In the genomic region with DNA sequence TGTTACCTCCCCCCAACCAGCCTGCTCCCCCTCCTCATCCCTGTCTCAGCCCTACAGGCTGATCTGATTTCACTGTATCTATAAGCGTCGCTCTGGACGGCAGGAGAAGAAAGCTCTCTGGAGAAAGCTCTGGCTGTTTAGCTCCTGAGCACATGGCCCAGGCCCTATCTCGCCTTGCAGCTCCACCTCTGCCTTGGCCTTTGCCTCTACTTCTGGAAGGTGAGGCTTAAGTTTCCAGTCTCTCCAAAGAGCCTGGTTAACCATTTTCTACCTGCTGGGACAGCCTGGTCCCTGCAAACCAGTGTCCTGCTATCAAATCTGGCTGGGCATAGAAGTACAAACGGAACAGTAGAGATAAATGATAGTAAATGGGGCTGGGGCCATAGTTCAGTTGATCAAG, we compare ENCODE assay signal across 33 mouse cellular contexts. TPM values are rescaled to one million over a fixed set of nuclear protein-coding genes. Genes with fewer than 3 reads are reported as not detected.
DNase-seq lines count a peak whose midpoint lies in the region; ATAC-seq and TF ChIP-seq lines count a peak whose summit lies in the region.
"Had no signal": no experiment of that assay in that cellular context is flagged by ENCODE, and none has a peak within 500 bp of the region (broad histone marks: within the 10 kb centered on the region; RNA-seq: fewer than 3 reads in every experiment).

No protein-coding gene starts in this region.

- no peaks in the 10 kb centered on the region for H3K9me3 ChIP-seq in embryonic facial prominence, embryonic 11.5 days (replicated peaks; ENCODE audit: control insufficient read depth, low read length)
- H3K9me3 ChIP-seq in embryonic facial prominence, embryonic 10.5 days: no peaks in the 10 kb centered on the region
- H3K9me3 ChIP-seq in lung, embryonic 14.5 days (ENCODE audit: low read depth, low read length): no peaks in the 10 kb centered on the region
- no peaks in the 10 kb centered on the region for H3K9me3 ChIP-seq in limb, embryonic 15.5 days
- H3K9me3 ChIP-seq: forebrain, embryonic 13.5 days; hindbrain, embryonic 15.5 days; megakaryocyte, embryonic 14.5 days had no signal

- H3K27ac ChIP-seq in embryonic facial prominence, embryonic 11.5 days (replicated peaks; ENCODE audit: low read depth, low read length): no peak overlapping the region
- H3K27ac ChIP-seq in embryonic facial prominence, embryonic 10.5 days (replicated peaks): no peak overlapping the region
- H3K27ac ChIP-seq in lung, embryonic 14.5 days (ENCODE audit: low read depth): peak overlapping the region; percentile 8; the same call in 1 of the 2 replicates
- 0 out of 2 replicates have a peak overlapping the region, but pooled peaks have one; percentile 17 for H3K27ac ChIP-seq in limb, embryonic 15.5 days
- H3K27ac ChIP-seq: forebrain, embryonic 13.5 days; hindbrain, embryonic 15.5 days had no signal

- no peaks in the 10 kb centered on the region for H3K4me1 ChIP-seq in embryonic facial prominence, embryonic 11.5 days (ENCODE audit: control insufficient read depth, insufficient read depth, low read length)
- peaks cover 27% of the 10 kb centered on the region for H3K4me1 ChIP-seq in embryonic facial prominence, embryonic 10.5 days
- H3K4me1 ChIP-seq in lung, embryonic 14.5 days (ENCODE audit: insufficient read depth): 0 out of 2 replicates have a peak, but pooled peaks cover 8% of the 10 kb centered on the region
- H3K4me1 ChIP-seq in limb, embryonic 15.5 days: peaks cover 30% of the 10 kb centered on the region
- H3K4me1 ChIP-seq: hindbrain, embryonic 15.5 days; megakaryocyte, embryonic 14.5 days had no signal

- H3K36me3 ChIP-seq in embryonic facial prominence, embryonic 11.5 days (replicated peaks; ENCODE audit: control insufficient read depth, insufficient read depth, low read depth, low read length): no peaks in the 10 kb centered on the region
- H3K36me3 ChIP-seq in embryonic facial prominence, embryonic 10.5 days (replicated peaks): no peaks in the 10 kb centered on the region
- no peaks in the 10 kb centered on the region for H3K36me3 ChIP-seq in lung, embryonic 14.5 days (ENCODE audit: insufficient read depth)
- no peaks in the 10 kb centered on the region for H3K36me3 ChIP-seq in limb, embryonic 15.5 days
- H3K36me3 ChIP-seq: hindbrain, embryonic 15.5 days had no signal

- DNase-seq in embryonic facial prominence, embryonic 11.5 days (ENCODE audit: low spot score): peak; percentile 22
- no peak for DNase-seq in embryonic facial prominence, embryonic 10.5 days (ENCODE audit: low spot score)
- DNase-seq in lung, embryonic 14.5 days: no peak
- no peak for DNase-seq in lung, adult 18-20 months
- DNase-seq in urinary bladder, postnatal 36 days (ENCODE audit: low spot score in 2 of 2): no peak
- DNase-seq in adrenal gland, postnatal 14 days: no peak
- DNase-seq: adrenal gland, postnatal 10 days; cerebellum, adult 2 months; cerebellum, postnatal 36 days; embryo, embryonic 11 days; gastrocnemius, postnatal 36 days; kidney, adult 18-20 months; kidney, postnatal 25 days; lung, adult 2 months; lung, postnatal 36 days; midbrain, embryonic 14.5 days; right cerebral cortex, postnatal 25 days; spleen, adult 18-20 months; thymus, adult 2 months had no signal

- H3K9ac ChIP-seq in embryonic facial prominence, embryonic 11.5 days (replicated peaks; ENCODE audit: low read length): no peak overlapping the region
- no peak overlapping the region for H3K9ac ChIP-seq in lung, embryonic 14.5 days
- no peak overlapping the region for H3K9ac ChIP-seq in limb, embryonic 15.5 days
- H3K9ac ChIP-seq: forebrain, embryonic 13.5 days; hindbrain, embryonic 15.5 days had no signal

- H3K4me2 ChIP-seq in embryonic facial prominence, embryonic 11.5 days (ENCODE audit: low read depth, low read length): no peak overlapping the region
- no peak overlapping the region for H3K4me2 ChIP-seq in lung, embryonic 14.5 days
- no peak overlapping the region for H3K4me2 ChIP-seq in limb, embryonic 15.5 days
- H3K4me2 ChIP-seq: forebrain, embryonic 13.5 days; hindbrain, embryonic 15.5 days; liver, embryonic 11.5 days had no signal

- no peak for TF ChIP-seq CTCF in lung, embryonic 14.5 days (IDR thresholded peaks at IDR 0.05; ENCODE audit: low read depth)

- H3K27me3 ChIP-seq in embryonic facial prominence, embryonic 11.5 days (ENCODE audit: control insufficient read depth, insufficient read depth, low read length): no peaks in the 10 kb centered on the region
- no peaks in the 10 kb centered on the region for H3K27me3 ChIP-seq in embryonic facial prominence, embryonic 10.5 days (replicated peaks; ENCODE audit: low read depth, poor library complexity, severe bottlenecking)
- H3K27me3 ChIP-seq in lung, embryonic 14.5 days (ENCODE audit: insufficient read depth, low read length): no peaks in the 10 kb centered on the region
- H3K27me3 ChIP-seq in limb, embryonic 15.5 days: no peaks in the 10 kb centered on the region
- H3K27me3 ChIP-seq: forebrain, embryonic 13.5 days; hindbrain, embryonic 15.5 days had no signal

- H3K4me3 ChIP-seq in embryonic facial prominence, embryonic 11.5 days (ENCODE audit: low read depth, low read length): no peak overlapping the region
- H3K4me3 ChIP-seq in embryonic facial prominence, embryonic 10.5 days: no peak overlapping the region
- no peak overlapping the region for H3K4me3 ChIP-seq in lung, embryonic 14.5 days (ENCODE audit: low read depth, low read length)
- H3K4me3 ChIP-seq in limb, embryonic 15.5 days: no peak overlapping the region
- H3K4me3 ChIP-seq: erythroblast, embryonic 14.5 days; forebrain, embryonic 13.5 days; hindbrain, embryonic 15.5 days; megakaryocyte, embryonic 14.5 days had no signal

- 0 out of 2 replicates have a peak, but pooled peaks have one; percentile 29 for ATAC-seq in embryonic facial prominence, embryonic 11.5 days (replicated peaks; ENCODE audit: insufficient number of reproducible peaks, low FRiP score, low TSS enrichment, low read depth)
- ATAC-seq in lung, embryonic 14.5 days (ENCODE audit: insufficient read depth): no peak
- no peak for ATAC-seq in limb, embryonic 15.5 days (ENCODE audit: insufficient number of reproducible peaks, low FRiP score, low TSS enrichment, low read depth)
- ATAC-seq in granulocyte monocyte progenitor cell, adult 5-6 weeks (replicated peaks; ENCODE audit: poor library complexity, severe bottlenecking): no peak
- ATAC-seq: activated CD4-positive, CD25-positive, alpha-beta regulatory T cell, adult 4 months; forebrain, embryonic 13.5 days had no signal

- WGBS in embryonic facial prominence, embryonic 11.5 days: 55% methylated on average over 5 of the region's 5 CpGs
- WGBS in embryonic facial prominence, embryonic 10.5 days: 62% methylated on average over 5 of the region's 5 CpGs
- WGBS in lung, embryonic 14.5 days: 24% methylated on average over 5 of the region's 5 CpGs
- WGBS in limb, embryonic 15.5 days: 50% methylated on average over 5 of the region's 5 CpGs

RNA-seq across cellular contexts. Expression of a gene that starts 19.7 kb away (rescaled TPM):
- polyA plus RNA-seq in embryonic facial prominence, embryonic 11.5 days (2014; fragmentation: Nextera tagmentation; extraction: Ambion mirVana): not detected in 2 replicates
- polyA plus RNA-seq in embryonic facial prominence, embryonic 10.5 days (2016; fragmentation: Nextera tagmentation; extraction: Ambion mirVana): not detected in 2 replicates
- polyA plus RNA-seq in lung, embryonic 14.5 days (2014; fragmentation: Nextera tagmentation; extraction: Ambion mirVana): 8.9 and 11.8 TPM in 2 replicates
- 0.22 and 0.42 TPM in 2 replicates for polyA plus RNA-seq in limb, embryonic 15.5 days (2015; fragmentation: Nextera tagmentation; extraction: Ambion mirVana)
- not detected in 2 replicates for total RNA-seq in adrenal gland, postnatal 14 days (2021)
- total RNA-seq in granulocyte monocyte progenitor cell, adult 5-6 weeks (2014; fragmentation: Nextera tagmentation): not detected in 2 replicates
- total RNA-seq in granulocyte monocyte progenitor cell, adult 5-6 weeks (2017): not detected in 2 replicates
- total RNA-seq: gastrocnemius, adult 18-20 months; gastrocnemius, postnatal 36 days; heart, adult 8-10 months; hematopoietic stem cell, adult 5-6 weeks; left cerebral cortex, adult 18-20 months; left cerebral cortex, postnatal 25 days had no signal
- polyA plus RNA-seq: activated CD4-positive, CD25-positive, alpha-beta regulatory T cell, adult 4 months; cerebellum, adult 2 months; erythroblast, embryonic 14.5 days; forebrain, embryonic 13.5 days; lung, adult 2 months; midbrain, embryonic 14.5 days; neural tube, embryonic 11.5 days had no signal

RNA-seq across cellular contexts. Expression of a gene that starts 22.2 kb away (rescaled TPM):
- polyA plus RNA-seq in embryonic facial prominence, embryonic 11.5 days (2014; fragmentation: Nextera tagmentation; extraction: Ambion mirVana): 4.5 and 4.9 TPM in 2 replicates
- 4.3 and 5.3 TPM in 2 replicates for polyA plus RNA-seq in embryonic facial prominence, embryonic 10.5 days (2016; fragmentation: Nextera tagmentation; extraction: Ambion mirVana)
- polyA plus RNA-seq in lung, embryonic 14.5 days (2014; fragmentation: Nextera tagmentation; extraction: Ambion mirVana): 23.1 and 25.8 TPM in 2 replicates
- 25.5 and 32.6 TPM in 2 replicates for polyA plus RNA-seq in limb, embryonic 15.5 days (2015; fragmentation: Nextera tagmentation; extraction: Ambion mirVana)
- total RNA-seq in adrenal gland, postnatal 14 days (2021): 8.1 and 9.2 TPM in 2 replicates
- total RNA-seq in granulocyte monocyte progenitor cell, adult 5-6 weeks (2014; fragmentation: Nextera tagmentation): 0.32 TPM in 2 replicates
- total RNA-seq in granulocyte monocyte progenitor cell, adult 5-6 weeks (2017): 0.10 and 0.60 TPM in 2 replicates
- total RNA-seq: hematopoietic stem cell, adult 5-6 weeks had no signal

RNA-seq across cellular contexts. Expression of a gene that starts 37.0 kb away (rescaled TPM):
- 0.39 and 0.55 TPM in 2 replicates for polyA plus RNA-seq in embryonic facial prominence, embryonic 11.5 days (2014; fragmentation: Nextera tagmentation; extraction: Ambion mirVana)
- polyA plus RNA-seq in embryonic facial prominence, embryonic 10.5 days (2016; fragmentation: Nextera tagmentation; extraction: Ambion mirVana): not detected in 2 replicates
- polyA plus RNA-seq in lung, embryonic 14.5 days (2014; fragmentation: Nextera tagmentation; extraction: Ambion mirVana): 0.47 TPM in 1 of 2 replicates, not detected in the other
- 0.50 and 2.8 TPM in 2 replicates for polyA plus RNA-seq in limb, embryonic 15.5 days (2015; fragmentation: Nextera tagmentation; extraction: Ambion mirVana)
- 16.0 and 316 TPM in 2 replicates for total RNA-seq in adrenal gland, postnatal 14 days (2021)
- not detected in 2 replicates for total RNA-seq in granulocyte monocyte progenitor cell, adult 5-6 weeks (2014; fragmentation: Nextera tagmentation)
- not detected in 2 replicates for total RNA-seq in granulocyte monocyte progenitor cell, adult 5-6 weeks (2017)
- total RNA-seq: heart, adult 8-10 months; hematopoietic stem cell, adult 5-6 weeks; left cerebral cortex, adult 18-20 months; left cerebral cortex, postnatal 25 days had no signal
- polyA plus RNA-seq: activated CD4-positive, CD25-positive, alpha-beta regulatory T cell, adult 4 months; cerebellum, adult 2 months; midbrain, embryonic 14.5 days had no signal

Comparison
In these comparisons a context has a peak if more than half of its experiments do, and no peak if none do; other contexts are left out.
1. H3K27ac ChIP-seq: peak in lung, embryonic 14.5 days (single experiment) and limb, embryonic 15.5 days (single experiment); none in embryonic facial prominence, embryonic 11.5 days (single experiment) and embryonic facial prominence, embryonic 10.5 days (single experiment).